Mouse (Mus musculus) frontal cortex, postnatal 10 days (tissue): ENCODE data around the gene Cnot3.
"Not testable (repeated sequence)": the region's sequence is repeated elsewhere in the genome, so short reads cannot be mapped to it uniquely, and the experiment has no call there.

Experiments used
- DNase-seq, 2 experiments: peaks; one replicate each; pipeline ENCODE4 v3.0.0; 2022; ENCODE audit warnings: low spot score in 2 of 2, mixed read lengths in 1 of 2

Cnot3 gene

DNA sequence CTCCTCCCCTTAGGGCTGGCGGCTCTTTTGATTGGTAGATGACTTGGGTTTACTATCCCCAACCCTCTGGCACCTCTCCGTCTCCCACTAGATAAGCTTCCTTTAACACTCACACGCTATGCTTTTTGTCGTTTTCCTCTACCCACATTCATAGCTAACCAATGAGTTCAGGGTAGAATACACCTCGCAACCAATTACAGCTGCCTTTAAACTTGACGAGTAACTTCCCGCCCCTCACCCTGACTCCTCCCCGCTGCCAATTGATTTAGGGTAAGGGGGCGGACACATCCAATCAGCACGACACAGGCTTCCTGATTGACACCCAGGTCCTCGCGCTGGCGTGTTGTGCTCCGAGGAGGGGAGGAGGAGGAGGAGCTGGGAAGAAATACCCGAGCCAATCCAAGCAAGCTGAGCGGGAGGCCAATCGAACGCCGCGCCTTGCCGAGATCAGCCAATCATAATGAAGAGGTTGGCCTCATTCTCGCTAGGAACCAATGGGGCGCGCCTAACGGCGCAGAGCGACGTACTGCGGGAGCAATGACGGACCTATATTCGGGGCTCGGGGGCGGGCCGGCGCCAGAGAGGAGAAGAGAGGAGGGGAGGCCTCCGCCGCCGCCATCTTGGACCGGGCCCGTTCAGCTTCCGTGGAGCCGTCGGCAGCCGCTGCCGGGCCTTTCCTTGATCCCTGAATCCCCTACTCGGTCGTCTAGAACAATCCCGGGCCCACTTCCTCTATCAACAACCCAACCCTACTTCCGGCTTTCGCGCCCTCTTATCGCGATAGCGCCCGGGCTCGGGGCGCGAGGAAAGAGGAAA is at the start of gene Cnot3:
Cnot3 (plus strand) TSS at position 597 of the 816 bp plus-strand sequence.
- peak; percentile 99 to 100 for DNase-seq

DNA sequence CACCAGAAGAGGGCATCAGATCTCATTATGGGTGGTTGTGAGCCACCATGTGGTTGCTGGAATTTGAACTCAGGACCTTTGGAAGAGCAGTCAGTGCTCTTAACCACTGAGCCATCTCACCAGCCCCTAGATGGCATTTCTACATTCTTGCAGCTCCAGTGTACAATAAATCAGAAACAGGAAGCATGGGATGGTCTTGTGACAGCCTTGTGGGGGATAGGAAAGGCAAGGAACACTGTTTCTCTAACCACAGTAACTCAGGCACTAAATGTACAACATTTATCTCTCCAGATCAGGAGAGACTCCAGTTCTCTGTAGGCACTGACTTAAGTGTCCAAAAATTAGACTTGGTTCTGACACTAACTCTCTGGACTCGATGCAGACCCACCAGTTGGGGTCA is 47.3 kb upstream of the Cnot3 start:
- DNase-seq: not testable (repeated sequence)

DNA sequence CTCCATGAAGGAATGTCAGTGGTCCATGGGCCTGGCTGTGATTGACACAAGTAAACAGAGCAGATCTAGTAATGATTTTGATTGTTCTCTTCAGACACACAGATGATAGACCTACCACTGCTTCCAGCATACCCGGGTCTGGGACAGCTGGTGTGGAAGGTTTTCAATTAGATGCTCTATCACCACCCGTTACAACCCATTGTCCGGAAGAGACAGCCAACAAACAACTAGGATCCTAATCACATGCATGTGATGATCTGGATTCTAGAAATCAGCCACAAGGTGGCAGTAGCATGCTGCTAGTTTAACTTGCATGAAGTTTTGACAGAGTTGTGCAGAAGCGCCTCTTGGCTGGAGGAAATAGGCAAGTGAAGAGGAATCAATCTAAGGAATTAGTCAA is 43.9 kb upstream of the Cnot3 start:
- DNase-seq: peak; percentile 17 to 50

DNA sequence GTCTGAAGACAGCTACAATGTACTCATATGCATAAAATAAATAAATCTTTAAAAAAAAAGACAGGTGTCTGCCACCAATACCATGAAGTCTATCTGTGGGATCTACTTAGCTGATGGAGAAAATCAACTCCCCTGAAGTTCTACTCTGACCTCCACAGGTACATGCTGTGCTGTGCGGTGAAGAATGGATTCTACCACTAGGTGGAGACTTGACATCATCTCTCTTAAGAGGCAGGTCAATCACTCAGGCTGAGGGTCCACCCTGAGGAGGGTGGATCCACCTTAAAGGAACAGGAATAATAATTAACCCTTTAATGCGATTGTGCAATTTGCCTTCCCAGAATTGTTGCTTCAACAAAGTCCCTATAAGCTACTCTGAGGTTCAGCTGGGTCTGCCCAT is 38.3 kb upstream of the Cnot3 start:
- DNase-seq: no peak

DNA sequence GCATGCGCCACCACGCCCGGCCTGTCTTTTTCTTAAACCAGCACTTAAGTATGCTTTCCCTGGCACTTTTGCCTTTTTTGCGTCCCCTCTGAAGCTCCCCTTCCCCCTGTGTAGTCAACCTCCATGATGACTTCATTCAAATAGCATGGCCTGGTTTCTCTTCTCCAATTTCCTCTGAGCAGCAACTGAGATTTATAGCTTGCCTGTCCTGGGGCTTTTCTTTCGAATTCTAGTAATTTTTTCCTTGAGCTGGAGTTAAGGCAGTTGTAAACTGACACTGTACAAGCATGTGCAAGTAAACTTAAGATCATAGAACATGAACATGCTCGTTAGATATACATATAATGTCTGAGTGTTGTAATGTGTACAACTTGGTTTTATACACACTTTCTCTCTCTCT is 37.7 kb upstream of the Cnot3 start:
- DNase-seq: no peak

DNA sequence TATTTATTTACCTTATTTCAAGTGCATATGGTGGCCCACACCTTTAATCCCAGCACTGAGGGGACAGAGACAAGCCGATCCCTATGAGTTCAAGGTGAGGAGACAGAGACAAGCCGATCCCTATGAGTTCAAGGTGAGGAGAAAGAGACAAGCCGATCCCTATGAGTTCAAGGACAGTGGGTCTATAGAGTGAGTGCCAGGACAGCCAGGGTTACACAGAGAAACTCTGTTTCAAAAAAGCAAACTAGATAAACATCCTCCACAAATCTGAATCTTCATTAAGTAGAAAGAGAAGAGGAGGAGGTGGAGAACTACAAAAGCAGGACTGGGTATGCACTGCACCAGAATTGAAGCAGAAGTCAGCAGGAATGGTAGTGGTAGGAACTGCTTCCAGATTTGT is 36.4 kb upstream of the Cnot3 start:
- no peak for DNase-seq

DNA sequence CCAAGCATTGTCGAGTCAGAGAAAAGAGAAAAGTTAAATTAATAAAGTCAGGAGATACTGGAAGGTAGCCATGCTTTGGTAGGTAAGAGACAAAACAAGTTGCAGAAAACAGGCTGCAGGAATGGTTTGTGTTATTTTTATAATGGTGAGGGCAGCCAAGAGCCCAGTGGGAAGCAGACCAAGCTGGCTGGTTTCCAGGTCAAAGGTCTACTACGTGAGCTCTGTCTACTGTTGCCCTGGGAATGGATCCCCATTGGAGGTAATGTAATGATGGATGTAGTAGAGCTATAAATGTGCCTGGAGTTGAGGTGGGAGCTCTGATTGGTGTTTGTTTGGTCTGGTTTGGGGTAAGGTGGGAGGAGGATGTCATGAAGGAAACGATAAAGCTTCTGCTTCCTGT is 36.0 kb upstream of the Cnot3 start:
- no peak for DNase-seq

DNA sequence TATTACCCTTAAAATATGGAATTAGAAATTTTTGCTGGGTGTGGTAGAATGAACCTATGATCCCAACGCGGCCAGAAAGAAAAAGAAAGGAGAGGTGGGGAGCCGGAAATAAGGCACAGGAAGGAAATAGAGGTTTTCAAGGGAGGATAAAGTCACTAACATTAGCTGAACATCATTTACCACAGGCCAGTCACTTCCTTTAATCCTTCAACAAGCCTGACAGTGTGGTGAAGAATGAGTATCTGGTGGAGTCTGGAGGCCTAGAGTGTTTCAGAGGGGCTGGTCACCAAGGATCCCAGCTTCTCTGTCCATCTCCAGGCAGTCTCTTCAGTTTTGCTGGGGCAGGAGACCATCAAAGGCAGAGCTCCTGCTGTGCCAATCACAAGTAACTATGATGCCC is 34.6 kb upstream of the Cnot3 start:
- no peak for DNase-seq

DNA sequence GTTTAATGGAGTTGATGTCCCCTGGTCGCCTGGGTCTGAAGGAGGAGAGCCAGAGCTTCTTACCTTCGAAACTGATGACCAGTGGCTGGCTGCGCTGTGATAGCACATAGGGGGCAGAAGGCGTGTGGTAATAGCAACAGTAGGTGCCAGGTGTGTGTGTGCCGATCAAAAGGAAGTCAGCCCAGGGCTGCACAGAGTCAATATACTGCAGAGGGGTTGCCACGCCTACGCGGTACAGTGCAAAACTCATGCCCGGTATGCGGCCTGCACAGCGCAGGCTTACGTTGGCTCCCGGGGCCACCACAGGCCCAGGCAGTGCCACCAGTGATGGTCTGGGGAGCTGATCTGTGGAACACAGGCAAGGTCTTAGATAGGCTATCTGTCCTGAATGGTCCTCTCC is 34.1 kb upstream of the Cnot3 start:
- DNase-seq: no peak

DNA sequence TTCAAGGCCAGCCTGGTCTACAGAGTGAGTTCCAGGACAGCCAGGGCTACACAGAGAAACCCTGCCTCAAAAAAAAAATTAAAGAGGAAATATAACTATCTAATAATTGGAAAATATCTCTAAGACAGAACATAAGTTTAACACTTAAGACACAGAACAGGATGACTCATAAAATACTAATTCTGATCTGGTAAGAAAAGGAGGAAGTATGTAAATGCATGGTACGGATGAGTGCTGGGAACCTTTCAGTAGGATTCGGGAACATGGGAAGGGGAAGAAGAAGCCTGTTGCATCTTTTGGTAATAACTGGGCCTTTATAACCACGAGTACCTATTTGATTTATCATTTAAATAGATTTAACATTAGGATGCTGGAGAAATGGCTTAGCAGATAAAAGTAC is 31.0 kb upstream of the Cnot3 start:
- no peak for DNase-seq

DNA sequence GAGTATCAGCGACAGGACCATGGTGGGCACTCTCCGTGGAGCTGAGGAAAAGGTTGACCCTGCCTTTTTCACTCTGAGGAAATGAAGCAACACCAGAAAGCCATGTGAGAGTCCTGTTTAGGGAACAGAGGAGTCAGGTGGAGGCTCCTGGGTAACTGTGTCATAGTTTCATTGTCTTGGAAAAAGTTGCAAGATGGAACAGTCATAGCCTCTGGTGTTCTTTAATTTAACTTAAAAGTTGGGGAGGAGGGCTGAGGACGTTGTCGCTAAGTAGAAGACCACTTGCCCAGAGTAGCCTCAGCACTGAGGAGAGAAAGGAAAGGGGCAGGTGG is 29.0 kb upstream of the Cnot3 start, which contains the start of gene Oscar:
Oscar (minus strand) TSS at position 101 of the 332 bp plus-strand sequence.
- no peak for DNase-seq

DNA sequence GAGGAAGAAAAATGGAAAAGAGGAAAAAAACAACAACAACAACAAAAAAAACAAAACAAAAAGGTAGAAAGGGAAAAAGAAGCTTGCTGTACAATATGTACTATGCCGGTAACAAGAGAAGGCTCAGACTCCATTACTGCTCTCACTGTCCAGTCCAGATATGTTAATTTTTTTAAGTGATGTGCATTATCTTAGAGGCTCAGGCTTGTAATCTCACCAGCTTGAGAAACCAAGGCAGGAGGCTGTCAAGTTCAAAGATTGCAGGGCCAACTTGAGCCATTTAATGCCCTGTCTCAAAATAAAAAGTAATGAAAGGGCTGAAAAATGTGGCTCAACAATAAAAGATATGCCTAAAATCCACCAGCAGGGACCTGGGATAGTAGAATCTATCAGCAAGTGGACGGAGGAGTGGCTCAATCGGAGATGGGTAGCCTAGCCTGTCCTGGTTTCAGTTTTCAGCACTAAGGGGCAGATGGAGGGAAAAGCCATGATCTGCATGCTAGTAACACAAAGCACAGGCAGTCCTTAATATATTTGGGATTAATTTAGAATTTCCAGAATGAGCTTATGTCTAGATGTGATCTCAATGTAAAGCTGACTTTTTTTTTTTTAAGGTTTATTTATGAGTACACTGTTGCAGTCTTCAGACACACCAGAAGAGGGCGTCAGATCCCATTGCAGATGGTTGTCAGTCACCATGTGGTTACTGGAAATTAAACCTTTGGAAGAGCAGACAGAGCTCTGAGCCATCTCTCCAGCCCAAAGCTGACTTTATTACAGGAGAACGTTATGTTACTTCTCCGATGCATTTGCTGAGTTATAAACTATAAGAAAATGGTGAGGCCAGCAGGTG is 28.5 kb upstream of the Cnot3 start:
- no peak for DNase-seq

DNA sequence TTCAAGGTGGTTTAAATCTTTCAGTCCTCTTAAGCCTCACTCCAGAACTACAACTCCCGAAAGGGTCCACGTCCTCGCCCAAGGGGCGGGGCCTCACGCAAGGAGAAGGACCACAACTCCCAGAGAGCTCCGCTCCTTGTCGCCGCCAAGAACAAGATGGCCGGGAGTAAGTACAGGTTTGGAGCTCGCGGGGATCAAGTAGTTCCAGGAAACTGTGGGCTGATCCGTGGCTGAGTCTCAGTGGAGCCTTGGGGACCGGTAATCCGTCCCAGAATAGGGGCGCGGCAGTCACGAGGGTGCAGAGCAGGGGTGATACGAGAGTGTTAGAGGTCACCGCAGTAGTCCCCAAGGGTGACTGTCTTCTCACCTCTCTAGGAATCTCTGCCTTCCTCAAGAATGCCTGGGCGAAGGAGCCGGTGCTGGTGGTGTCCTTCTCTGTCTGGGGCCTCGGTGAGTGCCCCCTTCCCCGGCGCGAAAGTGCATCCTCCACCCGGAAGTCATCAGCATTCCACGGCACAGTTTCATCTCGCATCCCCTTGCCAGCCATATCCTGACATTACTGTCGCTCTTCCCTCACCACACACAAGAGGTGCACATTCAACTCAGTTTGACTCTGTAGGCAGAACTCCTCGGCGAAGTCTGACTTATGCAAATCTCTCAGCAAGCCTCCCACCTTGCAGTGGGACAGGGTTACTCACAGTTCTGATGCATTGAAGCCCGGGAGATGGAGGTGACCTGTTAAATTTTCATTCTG is 27.6 kb upstream of the Cnot3 start, which contains the start of gene Ndufa3:
Ndufa3 (plus strand) TSS at position 132 of the 754 bp plus-strand sequence.
- peak; percentile 89 for DNase-seq

DNA sequence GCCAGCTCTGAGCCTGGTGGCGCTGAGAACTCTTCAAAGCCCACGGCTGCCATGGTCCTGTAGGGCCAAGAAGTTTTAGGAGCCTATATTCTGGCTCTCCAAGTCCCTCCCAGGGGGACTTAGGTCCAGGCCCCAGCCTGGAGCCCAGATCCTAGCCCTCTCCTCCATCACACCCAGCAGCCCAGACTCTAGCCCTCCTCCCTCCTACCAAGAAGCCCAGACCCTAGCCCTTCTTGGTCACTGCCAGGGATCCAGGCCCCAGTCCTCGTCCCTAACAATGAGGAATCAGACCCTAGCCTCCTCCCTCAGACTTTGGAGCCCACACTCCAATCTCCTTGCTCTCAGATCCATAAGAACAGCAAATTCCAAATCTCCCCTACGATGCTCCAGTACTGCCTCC is 16.0 kb upstream of the Cnot3 start:
- no peak for DNase-seq

DNA sequence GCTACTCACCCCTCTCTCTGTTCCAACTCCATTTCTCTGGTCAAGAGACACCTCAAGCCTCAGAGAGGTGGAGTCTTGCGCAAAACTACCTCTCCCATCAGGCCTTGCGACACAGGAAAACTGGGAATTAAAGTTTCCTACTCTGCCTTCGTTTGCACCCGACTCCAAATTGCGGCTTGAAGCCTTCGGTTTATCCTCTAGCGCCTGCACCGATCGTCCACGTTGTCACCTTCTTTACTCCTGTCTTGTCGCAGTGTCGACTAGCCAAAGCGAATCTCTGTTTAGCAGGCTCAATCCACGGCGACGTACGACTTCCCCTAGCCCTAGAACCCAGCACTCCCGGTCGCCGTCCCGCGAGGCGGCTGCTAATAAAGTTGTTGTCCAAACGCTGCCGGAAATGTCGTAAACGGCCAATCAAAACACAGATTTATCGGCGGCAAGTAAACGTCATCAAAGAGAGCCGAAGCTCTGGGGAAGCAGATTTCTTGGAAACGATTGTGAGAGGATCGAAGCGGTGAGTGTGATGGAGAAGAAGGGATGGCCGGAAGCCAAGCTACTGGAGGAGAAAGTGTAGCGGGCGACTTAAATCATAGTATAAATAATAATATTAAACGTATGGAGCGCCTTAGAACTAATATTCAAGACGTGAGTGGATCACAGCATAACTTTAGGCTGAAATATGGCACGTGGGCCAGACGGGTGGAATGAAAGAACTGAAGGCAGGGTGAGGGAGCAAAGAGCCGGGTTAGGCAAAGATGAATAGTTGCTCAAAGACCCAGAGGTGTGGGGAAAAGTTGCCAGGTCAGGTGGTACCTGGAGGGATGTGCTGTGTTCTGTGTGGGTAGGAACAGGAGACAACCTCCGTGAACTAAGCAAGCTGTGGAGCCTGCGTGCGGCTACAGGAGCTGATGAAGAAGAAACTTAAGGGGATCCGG is 15.3 kb upstream of the Cnot3 start, which contains the start of the genes Tfpt and Prpf31:
Tfpt (minus strand) TSS at position 387 of the 935 bp plus-strand sequence.
Prpf31 (plus strand) TSS at position 443 of the 935 bp plus-strand sequence.
- DNase-seq: peak; percentile 88 to 93

DNA sequence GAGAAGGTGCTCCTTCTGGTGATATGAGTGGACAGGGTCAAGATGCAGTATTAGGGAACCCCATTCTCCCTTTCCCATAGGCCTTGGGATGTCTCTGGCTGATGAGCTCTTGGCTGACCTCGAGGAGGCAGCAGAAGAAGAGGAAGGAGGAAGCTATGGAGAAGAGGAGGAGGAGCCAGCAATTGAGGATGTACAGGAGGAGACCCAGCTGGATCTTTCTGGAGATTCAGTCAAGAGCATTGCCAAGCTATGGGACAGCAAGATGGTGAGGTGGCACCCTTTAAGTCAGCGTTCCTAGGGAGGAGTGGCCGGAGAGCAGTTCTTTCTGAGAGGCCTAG is 14.6 kb upstream of the Cnot3 start:
- no peak for DNase-seq

DNA sequence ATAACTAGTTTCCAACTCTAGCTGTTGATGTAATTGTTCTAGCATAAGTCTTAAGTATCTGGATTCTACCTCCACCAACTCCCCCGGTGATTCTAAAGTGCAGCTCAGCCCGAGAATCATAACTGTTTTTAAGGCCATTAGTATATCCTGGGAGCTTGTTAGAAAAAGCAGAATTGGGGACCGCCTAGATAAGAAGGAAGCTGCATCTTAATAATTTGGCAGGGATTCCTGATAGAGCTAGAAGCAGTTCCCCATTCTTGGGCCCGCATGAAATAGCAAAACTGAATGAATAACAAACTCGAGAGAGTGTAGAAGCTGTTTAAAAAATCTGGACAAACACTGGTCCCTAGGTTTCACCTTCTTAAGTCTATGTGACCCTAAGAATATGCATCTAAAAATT is 1.7 kb upstream of the Cnot3 start:
- DNase-seq: no peak

DNA sequence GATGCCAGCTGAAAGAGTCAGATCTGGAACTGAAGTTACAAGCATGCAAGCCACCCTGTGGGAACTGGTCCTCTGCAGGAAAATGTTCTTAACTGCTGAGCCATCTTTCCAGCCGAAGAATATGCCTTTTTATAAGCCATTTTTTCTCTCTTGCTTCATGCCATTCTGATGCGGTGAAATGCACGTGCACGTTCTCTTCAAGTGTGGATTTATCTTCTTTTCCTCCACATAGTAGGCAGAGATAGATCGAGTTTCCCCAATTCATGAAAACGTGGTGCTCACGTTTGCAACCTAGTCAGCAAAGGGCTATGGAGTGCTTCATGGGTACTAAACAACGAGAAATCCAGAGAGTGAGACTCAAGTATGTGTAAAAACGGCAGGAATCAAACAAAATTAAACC is 1.2 kb upstream of the Cnot3 start:
- no peak for DNase-seq

DNA sequence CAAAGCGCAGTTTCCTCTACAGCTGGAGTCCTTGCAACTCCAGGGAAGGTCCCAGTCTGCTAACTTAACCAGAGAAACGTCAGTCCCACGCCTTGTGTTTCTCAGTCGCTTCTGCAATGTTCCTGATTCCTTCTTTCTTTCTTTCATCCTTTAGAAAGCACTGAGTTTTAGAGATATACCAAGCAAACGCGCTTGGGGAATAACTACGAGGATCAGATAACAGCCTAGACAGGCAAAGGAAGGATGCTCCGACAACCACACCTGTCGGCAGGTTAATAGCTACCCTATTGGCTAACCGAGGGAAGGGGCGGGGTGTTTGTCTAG is 758 bp upstream of the Cnot3 start:
- no peak for DNase-seq

DNA sequence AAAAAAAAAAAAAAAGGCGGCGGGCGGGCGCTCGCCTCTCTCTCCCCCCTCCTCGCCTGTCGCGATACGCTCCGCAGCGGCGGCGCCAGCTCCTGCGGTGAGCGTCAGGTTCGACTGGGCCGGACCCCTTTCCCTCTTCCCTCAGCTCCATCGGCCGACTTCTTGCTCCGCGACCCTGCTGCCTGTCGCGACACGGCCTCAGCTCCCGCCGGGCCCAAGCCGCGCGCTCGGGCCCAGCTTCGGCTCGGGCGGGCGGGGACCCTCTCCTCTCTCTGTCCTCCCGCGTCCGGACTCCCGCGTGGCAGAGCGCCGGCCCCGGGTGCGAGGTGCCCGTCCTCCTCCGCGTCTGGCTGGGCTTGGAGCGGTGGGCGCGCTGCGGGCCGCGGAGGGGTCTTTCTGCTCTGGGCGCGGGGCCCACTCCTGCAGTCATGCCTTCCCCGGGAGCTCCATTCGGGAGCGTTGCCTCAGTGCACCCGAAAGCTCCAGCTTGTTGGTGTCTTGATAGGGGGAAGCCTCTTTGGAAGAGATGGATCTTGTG is 489 bp downstream of the Cnot3 start:
- DNase-seq: peak in 1 of 2 experiments; percentile 59

DNA sequence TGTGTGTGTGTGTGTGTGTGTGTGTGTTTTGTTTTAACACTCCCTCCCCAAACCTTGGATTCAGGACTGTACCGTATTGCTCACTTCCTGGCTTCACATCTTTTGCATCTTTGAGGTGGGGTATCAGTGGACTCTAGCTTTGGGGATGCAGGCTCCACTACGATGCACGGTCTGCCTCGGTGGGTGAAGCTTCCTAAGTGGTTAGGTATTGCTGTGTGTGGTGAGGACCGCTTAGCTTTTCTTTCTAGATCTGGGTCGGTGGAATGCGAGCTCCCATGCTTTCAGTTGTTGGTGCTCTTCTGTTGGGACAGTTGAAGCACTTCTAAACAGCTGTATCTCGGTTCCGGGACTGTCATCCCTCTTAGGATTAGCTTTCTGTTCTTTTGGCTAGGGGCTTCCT is 1.1 kb downstream of the Cnot3 start:
- DNase-seq: no peak
